Mouse (Mus musculus) left cerebral cortex, postnatal 4 days (tissue): Measurements from ENCODE around the gene Rab9. TPM values are rescaled to one million over a fixed set of nuclear protein-coding genes. Genes with fewer than 3 reads are reported as not detected.

Experiments used
- DNase-seq: peaks from one replicate; pipeline ENCODE4 v3.0.0-alpha.2; 2022
- intact Hi-C: fragments of 180-260 bp; cut with DNase I; formaldehyde crosslinking; loops from one replicate; pipeline ENCODE4 v1.15.1; 2025
- total RNA-seq, 2 experiments: library from RNA; stranded (reverse); gene quantifications; 2 replicates each; pipeline ENCODE4 v1.2.3; 2021

Gene Rab9
- 10 to 100 TPM; 36.7 to 38.6 TPM for total RNA-seq

DNA sequence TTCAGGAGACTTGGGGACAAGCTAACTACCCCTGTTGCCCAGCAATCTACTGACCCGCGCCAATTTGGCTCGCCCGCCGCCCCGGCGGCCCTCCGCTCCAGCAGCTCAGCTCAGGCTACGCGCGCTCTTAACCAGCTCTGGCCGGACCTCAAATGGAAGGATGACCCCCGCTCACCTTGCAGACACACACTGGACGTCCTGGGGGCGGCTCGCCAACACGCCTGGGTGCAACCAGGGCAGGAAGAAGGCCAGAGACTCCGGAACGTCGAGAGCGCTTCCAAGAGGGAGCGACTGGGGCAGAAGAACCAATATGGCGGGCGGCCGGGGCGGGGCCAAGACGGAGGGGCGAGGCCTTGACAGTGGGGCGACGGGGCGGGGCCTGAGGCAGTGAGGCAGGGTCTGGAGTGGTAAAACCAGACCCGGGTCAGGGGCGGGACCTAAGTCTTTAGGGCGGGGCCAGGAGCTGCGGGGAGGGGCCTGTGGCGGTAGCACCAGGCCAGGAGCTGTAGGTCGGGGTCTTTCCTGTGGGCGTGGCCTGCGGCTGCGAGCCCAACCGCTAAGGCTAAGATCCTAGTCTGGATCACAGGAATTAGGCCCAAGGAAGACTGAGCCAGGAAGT, at the start of gene Rab9:
Gene Rab9 (minus strand): TSS at position 503 of the 619 bp plus-strand sequence.
- intact Hi-C loops: no loop called here

DNA sequence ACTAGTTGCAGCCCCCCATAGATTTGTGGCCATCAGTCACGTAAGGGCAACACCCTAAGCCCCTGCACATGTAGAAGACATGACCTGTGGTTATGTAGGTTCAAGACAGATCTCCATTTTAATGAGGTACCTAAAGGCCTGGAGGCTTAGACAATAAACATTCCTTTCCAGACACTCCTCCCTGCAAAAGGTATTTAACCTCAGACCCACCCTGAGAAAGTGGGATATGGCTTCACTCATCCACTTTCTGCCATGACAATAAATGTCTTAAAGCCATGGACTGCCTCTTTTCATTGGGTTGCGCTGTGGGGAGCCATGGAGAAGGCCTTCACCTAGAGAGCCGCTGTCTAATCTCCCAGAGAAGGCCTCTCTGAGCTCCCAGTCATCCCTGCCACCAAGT, 48.5 kb upstream of the Rab9 start:
- intact Hi-C loops: no loop called here
- DNase-seq: no peak

More for the DNA sequence above, at the start of gene Rab9:
- peak; percentile 96 for DNase-seq

DNA sequence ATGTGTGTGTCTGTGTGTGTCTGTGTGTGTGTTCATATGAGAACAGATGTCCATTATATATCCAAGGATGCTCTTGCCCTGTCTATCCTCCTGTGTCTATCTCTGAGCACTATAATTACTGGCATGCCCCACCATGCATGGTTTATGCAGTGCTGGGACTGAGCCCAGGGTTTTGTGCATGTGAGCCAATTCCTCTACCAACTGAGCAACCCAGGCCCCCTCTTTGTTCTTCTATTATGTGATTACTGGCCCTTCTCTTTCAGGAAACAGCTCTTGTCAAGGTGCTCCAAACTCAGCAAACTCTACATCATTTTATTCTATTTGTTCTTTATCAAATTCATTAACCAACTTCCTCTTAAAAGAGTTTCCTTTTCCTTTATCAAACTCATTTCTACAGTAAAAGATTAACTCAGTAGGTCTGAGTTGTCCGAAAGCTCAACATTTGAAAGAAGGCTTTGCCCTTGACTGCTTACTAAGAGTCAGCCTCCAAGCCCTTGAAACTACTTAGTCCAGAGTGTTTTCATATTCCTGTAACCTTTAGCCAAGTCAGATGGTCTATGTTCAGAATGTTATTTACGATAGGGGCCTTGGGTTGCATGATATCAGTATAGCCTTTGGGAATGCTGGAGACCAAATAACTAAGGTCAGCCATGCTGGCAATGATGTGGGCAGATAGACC, 46.1 kb upstream of the Rab9 start:
- intact Hi-C loops: no loop called here
- peak; percentile 12 for DNase-seq

DNA sequence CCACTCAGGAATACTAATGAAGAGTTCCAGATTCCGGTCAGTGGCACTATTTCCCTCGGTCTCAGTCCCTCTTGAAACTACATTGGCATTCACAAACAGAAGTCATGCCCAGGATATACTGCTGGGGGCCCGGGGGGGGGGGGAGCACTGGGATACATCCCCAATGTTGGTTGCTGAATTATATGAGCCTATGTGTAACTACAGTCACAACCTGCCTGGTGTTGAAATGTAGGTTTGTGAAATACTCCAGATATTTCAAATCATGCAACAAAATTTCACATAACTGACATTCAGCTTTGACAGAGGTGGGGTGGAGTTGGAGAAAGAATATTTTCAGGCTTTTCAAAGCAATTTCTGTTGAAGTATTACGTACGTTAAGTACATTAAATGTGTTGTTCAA, 41.1 kb upstream of the Rab9 start:
- no peak for DNase-seq
- intact Hi-C loops: no loop called here

DNA sequence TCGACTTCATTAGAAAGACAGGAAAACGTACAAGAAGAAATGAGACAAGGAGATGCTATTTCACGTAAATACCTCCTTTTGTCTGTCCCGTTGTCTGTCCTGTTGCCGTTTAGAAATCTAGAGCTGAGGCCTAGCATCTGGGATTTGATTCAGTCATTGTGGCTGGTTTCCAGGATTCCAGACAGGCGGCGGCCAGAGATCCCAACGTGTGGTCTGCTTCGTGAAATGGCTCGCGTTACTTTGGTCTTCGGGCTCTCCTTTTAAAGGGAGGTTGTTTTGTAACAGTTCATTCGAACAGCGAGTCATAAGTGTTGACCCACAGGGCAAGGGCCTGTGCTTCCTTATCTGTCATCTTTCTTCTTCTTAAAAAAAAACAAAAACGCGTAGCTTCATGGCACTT, 38.7 kb upstream of the Rab9 start, which contains the start of gene Tceanc:
Gene Tceanc (minus strand): TSS at position 223 of the 400 bp plus-strand sequence.
- intact Hi-C loops: loop anchor here (10.0 kb wide), 1 partner anchor 116 kb away; no protein-coding TSS in a partner anchor

DNA sequence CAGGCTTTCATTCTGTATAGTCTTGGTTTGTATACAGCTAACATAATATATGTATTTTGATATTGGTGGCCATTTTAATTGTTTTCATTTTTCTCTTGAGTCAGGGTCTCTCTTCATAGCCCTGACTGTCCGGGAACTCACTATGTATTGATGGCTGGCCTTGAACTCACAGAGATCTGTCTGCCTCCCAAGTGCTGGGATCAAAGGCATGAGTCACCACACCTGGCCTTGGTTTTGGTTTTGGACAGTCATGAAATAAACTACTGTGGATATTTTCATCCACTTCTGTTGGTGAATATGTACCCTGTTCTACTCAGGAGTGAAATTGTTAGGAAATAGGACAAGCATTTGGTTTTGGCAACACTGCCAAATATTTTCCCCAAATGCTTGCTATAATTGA, 37.0 kb upstream of the Rab9 start:
- intact Hi-C loops: loop anchor here (10.0 kb wide), 1 partner anchor 118 kb away; no protein-coding TSS in a partner anchor
- DNase-seq: no peak

More for the DNA sequence above, 38.7 kb upstream of the Rab9 start, which contains the start of gene Tceanc:
- DNase-seq: peak; percentile 15

DNA sequence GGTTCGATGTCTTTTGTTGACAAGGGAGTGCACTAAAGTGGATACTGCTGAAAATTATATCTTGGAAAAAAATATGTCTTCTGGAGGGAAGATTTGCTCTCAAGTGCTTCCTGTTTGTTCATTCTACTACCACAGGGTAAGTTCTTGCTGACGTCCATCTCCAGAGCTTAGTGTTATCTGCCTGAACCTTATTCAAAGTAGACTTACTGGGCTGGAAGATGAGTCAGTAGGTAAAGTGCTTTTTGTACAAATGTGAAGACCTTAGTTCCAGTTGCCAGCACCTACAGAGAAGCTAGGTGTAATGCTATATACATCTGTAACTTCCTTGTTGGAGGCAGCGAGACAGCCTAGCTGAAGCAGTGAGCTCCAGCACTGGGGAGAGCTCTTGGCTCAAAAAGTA, 36.3 kb upstream of the Rab9 start:
- intact Hi-C loops: loop anchor here (10.0 kb wide), 1 partner anchor 119 kb away; no protein-coding TSS in a partner anchor
- DNase-seq: no peak

DNA sequence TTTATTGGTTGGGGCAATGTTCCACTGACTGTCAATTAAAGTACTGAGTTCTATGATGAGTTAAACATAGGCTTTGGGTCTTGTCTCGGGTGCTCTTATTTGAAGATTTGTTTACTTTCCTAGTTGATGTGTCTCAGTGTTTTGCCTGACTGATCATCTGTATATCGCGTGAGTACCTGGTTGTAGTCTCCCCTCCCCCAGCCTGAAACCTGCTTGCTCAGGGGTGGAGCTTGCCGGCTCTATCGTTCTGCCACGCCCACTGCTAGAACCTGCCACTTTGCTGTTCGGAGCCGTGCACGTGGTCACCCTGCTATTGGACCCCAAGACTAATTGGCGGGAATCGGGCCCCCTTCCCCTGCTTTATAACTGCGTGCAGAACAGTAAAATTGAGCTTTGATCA, 34.4 kb upstream of the Rab9 start:
- intact Hi-C loops: loop anchor here (10.0 kb wide), 1 partner anchor 121 kb away; no protein-coding TSS in a partner anchor

DNA sequence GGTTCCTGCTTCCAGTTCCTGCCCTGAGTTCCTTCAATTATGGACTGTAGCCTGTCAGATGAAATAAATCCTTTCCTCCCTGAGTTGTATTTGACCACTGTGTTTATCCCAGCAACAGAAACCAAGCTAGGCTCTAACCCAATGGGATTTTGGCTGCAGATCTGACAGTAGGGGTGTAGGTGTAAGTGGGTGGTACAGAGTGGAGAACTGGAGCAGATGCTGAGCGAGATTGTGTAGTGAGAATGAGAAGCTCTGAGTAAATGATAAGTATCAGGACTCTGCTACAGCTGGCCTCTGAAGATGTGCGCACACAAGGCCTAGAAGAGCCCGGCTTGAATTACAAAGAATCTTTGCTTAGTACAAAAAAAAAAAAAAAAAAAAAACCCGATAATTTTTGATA, 32.4 kb upstream of the Rab9 start:
- intact Hi-C loops: loop anchor here (10.0 kb wide), 1 partner anchor 123 kb away; no protein-coding TSS in a partner anchor
- DNase-seq: no peak

More for the DNA sequence above, 34.4 kb upstream of the Rab9 start:
- peak; percentile 2 for DNase-seq

DNA sequence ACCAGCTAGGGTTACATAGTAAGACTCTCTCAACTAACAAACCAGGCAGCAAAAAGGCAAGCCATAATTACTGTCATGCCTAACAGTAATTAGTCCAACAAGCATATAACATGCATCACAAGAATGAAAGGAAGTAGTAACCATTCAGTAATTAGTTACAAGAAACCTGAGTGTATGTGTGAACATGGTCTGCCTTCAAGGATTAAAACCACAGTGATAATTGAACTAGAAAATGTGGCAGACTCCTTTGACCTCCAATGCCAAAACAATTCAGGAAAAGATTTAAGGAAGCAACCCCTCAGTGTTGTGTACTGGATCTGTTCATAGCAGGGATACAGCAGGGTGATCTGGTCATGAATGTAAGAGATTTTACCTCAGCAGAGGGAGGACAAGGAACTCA, 31.4 kb upstream of the Rab9 start:
- DNase-seq: no peak
- intact Hi-C loops: loop anchor here (10.0 kb wide), 1 partner anchor 124 kb away; no protein-coding TSS in a partner anchor

DNA sequence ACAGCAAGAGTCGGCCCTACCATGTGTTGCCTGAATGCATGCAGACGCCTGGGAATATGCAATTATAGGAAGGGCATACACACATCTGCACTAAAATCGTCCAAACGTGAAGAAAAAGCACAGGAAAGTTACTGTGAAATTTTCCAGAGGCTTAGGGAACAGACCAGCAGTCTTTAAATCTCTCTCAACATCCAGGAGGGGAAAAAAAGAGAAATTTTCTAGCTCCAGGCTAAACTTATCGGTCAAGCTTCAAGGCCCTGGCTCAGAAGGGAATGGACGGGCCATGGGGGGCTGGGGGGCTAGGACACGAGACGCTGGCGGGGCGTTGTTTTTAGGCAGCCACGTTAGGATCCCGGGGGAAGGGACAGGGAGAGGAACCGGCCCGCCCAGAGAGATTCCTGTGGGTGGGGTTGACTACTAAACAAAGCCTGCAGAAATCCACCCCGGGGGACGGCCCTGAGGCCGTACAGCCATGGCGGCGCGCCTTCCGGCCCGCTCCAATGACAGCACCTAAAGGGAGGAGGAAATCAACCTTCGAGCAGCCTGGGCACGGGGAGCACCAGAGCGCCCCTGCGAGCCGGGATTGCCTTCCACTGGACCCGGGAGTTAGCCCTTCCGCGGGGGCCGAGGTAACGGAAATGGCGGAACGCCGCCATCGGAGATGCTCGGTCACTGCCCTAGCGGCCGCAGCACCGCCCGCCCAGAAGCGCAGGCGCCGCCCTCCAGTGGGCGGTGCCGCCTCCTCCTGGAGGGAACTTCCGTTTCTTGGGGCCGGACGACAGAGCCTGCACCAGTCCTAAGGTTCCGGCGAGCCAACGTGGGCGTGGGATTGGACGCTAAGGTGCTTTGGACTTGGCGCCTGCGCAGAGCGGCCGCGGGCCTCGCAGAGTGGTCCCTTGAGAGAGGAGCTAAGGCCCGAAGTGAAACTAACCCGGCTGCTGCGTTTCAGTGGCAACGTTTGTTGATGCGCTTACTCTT, 30.4 kb upstream of the Rab9 start:
- DNase-seq: peak; percentile 94
- intact Hi-C loops: loop anchor here (10.0 kb wide), 1 partner anchor 125 kb away; no protein-coding TSS in a partner anchor

DNA sequence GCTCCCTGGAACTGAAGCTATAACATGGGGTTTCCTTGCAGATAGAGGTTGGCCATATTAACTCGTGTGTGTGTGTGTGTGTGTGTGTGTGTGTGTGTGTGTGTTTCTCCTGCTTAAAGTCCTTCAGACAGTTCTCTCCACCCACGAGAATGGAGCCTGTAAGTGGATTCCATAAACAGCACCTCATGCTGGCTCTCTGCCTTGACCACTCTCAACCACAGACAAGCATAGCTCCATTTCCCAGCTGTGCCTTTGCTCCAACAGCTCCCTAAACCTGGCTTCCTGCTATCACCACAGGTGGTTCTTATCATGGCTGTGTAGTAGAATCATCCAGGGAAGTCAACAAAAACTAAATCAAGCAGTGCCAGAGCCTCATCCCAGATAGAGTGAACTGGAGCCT, 24.8 kb upstream of the Rab9 start:
- DNase-seq: no peak
- intact Hi-C loops: no loop called here

DNA sequence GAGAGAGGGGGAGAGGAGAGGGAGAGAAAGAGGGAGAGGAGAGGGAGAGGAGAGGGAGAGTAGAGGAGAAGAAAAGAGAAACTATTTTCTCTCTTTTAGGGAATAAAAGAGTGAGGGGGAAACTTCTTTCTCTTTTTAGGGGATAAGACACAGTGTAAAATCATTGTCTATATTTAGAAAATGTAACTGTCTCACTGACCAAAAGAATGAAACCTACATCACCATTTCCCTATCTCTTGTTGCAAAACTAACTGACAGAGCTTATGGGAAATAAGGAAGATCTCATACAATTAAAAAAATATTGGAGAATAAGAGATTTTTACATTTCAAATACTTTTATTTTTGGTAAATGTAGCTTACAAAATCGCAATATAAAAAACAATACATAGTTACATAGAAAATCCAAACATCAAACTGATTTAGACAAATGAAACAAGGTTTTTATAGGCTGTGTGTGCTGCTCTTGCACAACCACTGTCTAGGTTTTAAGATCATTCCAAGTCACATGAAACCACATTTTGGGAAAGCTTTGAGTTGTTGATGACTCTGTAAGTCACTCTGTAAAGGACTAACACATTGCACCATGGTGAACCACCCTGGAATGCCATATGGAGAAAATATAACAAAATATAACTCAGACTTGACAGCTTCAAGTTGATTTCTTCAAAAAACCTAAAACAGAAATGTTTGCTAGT, 20.0 kb upstream of the Rab9 start:
- DNase-seq: no peak
- intact Hi-C loops: no loop called here

DNA sequence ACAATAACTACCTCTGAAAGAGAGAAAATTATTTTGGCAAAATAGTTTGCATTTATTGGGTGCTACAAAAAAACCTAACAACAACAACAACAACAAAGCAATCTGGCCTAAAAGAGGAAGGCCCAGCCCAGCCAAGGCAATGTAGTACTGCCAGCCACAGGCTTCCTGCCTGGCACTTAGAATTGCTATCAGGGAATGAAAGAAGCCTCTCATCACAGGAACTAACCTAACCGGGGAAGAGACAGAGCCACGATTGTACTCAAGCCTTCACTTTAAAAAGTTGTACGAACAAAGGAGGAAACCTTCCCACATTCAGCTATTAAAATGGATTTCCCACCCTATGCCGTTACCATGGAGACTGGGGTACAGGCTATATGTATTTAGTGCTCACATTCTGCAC, 18.1 kb upstream of the Rab9 start:
- DNase-seq: no peak
- intact Hi-C loops: no loop called here

DNA sequence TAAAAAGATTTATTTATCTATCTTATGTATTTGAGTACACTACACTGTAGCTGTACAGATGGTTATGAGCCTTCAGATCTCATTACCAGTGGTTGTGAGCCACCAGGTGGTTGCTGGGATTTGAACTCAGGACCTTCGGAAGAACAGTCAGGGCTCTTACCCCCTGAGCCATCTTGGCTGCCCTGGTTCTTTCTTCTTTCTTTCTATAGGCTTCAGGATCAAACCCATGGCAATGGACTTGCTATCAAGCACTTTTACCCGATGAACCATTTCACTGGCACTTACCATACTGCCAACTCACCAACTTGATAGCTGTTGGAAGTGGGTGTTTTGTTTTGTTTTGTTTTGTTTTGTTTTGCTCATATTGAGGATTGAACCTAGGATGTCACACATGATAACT, 15.4 kb upstream of the Rab9 start:
- intact Hi-C loops: no loop called here
- no peak for DNase-seq

DNA sequence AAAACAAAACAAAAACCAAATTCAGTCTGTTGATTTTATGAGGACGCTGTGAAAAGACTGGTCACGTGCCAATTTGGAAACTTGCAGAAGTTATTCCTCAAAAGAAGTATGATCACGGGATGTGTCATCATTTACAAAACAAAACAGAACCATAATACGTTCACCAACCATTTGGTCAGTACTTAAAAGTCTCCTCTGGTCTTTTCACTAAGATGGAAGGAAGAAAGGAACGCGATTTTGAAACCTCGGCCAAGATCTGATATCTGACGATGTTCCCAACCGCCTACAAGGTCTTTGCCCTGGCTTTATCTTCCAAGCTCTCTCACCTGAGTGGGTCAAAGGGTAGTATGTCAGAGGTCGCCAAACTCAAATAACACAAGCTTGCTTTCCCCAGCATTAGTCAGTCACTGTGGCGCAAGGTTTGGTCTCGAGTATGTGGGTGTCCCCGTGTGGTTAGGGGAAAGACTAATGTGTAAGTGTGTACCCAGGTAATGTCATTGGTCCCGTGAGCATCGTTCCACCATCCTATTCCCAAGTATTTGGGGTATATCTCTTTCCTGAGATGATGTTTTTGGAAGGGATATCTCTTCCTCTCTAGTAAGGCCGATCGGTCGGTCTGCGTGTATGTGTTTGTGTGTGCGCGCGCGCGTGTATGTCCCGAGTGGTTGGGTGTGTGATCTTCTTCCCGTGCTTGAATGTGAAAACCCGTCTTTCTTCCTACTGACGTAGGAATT, 869 bp downstream of the Rab9 start:
- no peak for DNase-seq
- intact Hi-C loops: no loop called here

DNA sequence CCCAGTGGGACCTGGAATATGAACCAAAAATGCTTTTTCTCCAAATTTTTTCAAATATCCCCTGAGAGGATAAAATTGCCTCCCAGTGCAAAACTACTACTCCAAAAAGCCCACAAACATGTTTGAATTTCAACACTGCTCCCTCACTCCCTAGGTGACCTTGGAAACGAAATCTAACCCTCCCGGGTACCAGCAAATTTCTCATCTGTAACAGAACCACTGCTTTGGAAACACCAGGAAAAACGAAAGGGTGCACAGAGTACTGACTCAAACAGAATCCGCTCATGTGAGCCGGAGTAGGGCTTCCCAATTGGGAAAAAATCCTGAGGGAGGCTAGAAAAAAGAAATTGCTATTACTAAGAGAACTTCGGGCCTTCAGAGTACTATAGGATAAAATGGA, 2.3 kb downstream of the Rab9 start:
- intact Hi-C loops: no loop called here
- no peak for DNase-seq

DNA sequence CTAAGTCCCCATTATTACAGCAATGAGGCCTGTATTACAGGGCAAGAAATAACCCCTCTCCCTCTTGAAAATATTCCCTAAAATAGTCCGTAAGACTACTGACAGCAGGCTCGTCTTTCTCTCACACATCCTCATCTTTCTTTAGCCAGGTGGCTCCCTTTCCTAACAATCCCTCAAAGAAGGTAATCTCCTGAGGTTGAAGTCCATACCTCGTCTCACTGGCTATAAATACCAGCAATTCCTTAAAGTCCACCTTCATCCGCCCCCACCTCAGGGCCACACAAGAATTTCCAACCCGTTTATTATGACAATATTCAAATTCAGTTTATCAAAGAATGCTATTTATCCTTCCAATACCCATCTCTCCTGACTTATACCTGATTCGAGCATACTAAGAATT, 7.1 kb downstream of the Rab9 start:
- DNase-seq: no peak
- intact Hi-C loops: no loop called here

DNA sequence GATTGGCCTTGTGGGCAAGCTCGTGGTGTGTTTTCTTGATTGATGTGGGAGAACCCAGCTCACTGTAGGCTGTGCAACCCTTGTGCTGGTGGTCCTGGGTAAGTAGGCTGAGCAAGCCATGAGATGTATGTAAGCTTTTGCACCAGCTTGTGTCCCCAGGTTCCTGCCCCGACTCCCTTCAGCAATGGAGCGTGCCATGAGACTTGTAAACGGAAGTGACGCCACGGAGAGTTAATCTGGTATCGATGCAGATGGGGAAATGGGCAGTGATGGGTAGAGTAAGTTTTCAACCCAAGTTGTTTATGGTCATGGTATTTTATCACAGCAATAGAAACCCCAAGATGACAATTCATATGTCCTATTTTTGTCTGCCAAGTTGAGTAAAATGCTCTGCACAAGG, 11.3 kb downstream of the Rab9 start:
- intact Hi-C loops: no loop called here
- DNase-seq: no peak

DNA sequence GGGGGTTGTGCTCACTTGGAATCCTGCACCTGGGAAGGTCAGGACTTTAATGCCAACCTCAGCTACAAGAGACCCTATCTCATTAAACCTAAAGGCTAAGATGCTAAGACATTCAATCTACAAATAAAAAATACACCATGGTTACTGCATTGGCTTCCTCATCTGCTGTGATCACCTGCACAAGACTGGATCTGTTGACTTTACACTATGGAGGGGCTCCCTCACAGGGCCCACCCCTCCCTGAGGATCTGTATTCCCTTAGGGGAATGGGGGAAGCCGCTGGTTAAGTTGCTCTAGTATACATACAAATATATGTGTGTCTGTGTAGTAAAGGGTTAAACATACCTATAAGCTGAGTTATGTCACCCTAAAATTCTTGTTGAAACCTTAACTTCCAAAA, 24.1 kb downstream of the Rab9 start:
- no peak for DNase-seq
- intact Hi-C loops: no loop called here
